Mouse (Mus musculus) lung, postnatal 4 days (tissue): Measurements from ENCODE around the gene Lalba.
"Not testable (repeated sequence)": the region's sequence is repeated elsewhere in the genome, so short reads cannot be mapped to it uniquely, and the experiment has no call there.

Source experiments
- DNase-seq, 2 experiments: peaks; one replicate each; pipeline ENCODE4 v3.0.0; 2021

Lalba gene

DNA sequence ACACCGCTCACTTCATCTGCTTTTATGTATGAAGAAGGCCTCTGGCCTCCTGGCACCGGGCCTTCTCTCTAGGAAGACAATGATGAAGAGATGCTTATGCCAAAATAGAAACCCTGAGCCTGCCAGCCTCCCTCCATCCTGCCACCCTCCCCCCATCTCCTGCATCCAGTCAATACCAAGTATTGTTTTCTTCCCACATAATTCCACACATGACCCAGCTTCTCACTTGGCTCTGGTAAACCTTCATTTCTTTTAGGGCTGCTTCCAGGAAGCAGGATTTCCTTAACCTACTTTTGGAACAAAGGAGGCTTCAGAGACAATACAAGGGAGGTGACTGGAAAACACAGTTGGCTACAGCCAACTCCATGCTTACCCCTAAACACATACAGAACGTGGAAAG lies at the start of gene Lalba:
Lalba (minus strand) TSS at position 21 of the 400 bp plus-strand sequence.
- DNase-seq, result peak; percentile 23 to 59

- DNase-seq, result no peak
These were observed 49.8 kb upstream of the Lalba start for GRCm38 (mm10) chr15:98532281-98532680.

DNA sequence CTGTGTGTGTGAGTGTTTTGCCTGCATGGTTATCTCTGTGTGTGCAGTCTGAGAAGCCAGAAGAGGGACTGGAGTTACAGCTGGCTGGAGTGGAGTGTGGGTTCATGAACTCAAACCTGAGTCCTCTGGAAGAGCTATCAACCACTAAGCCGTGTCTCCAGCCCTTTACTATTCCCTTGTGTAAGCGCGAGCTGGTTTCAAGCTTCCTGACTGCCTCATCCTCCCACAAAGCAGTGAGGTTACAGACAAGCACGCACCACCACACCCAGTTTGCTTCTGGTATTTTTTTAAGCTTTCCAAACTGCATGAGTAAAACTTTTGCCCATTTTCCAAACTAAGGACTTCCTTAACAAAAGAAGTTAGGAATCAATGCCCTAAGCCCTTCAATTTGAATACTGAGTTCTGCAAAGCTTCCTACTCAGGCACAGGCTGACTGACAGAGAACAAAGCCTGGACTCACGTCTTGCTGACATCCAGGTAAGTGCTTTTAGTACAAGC lies 45.6 kb upstream of the Lalba start:
- no peak for DNase-seq

DNA sequence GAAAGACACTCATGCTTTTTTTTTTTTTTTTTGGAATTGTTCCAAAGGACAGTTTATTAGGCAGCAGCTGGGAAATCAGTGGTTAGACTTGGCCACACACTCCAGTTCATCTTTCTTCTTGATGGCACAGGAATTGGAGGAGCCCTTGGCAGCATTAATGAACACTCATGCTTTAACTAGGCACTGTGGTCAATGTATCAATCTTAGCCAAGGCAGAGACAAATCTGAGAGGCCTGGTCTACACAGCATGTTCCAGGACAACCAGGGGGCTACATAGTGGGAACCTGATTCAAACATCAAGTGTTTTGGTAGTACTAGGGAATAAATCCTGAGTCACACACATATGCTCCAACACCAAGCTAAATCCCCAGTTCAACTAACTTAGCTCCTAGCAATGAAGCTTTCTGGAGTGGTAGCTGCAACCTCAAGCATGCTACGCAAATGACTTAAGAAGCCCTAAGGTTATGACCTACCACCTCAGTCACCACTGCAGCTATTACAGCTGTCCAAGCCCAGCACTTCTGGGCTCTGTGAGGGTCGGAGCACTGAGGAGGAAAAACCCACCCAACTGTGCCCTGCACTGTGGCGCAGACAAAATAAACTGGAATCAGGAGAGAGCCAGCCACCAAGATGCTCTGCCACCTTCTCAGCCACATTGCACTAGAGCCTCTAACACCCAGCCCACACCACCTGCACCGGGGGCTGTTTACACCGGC lies 44.7 kb upstream of the Lalba start:
- DNase-seq, result no peak

- DNase-seq, result no peak
These were observed 43.5 kb upstream of the Lalba start for GRCm38 (mm10) chr15:98526057-98526456.

DNA sequence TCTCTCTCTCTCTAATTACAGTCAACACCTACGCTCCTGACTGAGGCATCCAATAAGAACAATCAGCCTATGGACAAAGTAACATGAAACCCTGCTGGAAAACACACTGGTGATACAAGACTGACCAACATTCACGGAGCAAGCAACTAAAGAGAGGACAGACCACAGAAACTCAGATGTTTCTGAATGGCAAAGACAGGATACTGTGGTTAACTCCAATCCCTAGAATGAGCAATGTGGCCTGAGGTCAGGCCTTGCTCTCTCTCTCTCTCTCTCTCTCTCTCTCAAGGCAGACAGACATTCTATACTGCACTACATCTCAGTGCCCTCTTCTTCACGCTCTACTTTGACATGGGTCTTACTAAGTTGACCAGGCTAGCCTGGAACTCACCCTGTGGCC lies 38.7 kb upstream of the Lalba start:
- no peak for DNase-seq

DNA sequence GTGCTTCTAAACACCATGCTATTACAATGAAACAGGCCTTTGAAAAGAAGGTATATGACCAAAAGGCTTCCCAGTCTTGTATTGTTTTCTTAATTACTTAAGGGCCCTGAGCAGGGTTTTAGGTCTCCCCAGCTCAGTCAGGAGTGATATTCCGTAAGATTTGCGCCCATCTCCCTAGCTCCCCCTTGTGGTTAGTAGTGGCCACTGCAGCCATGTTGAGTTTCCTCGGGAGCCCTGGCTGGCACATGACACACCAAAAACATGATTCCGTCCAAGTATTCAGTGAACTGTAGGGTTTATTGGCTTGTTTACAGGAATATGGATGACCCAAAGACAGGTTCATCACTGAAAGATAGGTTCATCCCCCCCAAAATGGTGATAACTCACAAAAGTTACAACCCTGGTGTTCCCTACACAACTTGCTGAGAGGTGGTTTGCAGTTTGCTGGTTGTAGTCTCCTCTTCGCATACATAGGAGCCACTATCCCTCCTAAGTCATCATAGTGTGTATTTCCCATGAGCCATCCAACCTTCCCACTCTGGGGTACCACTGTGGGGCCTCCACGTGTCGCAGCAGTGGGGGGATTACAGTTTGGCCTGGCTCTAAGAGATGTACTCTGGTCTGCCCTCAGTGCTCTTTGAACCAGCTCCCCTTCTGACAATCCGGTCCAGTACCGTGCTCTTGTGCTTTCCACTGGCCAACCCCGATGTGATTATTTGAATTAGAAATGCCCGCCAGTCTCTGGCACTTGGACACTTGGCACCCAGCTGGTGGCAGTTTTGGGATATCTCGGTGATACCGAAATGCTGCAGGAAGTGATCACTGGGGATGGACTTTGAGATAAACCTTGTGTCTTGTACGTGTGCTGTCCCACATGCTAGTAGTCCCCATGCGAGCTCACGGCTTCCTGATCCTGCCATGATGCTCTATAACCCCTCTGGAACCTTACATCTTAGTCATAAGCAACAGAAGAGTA lies 35.1 kb upstream of the Lalba start:
- DNase-seq, result peak; percentile 47 to 76

DNA sequence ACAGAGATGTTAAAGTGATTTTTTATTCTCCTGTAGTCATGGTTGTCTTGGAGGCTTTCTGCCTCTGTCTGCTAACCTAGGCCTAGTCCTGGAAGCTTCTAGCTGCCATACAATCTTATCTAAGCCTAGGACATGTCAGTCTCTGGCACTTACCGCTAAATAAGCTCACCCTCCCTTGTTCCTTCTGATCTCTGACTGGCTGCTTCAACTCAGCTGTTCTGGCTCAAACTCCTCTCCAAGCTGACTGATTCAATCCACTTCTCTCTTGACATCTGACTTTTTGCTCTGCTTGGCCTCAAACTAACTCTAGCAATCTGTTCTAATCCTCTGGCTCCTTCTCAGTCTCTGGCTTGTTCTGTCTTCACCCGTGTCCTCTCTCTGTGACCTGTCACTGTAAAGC lies 32.3 kb upstream of the Lalba start:
- not testable (repeated sequence) for DNase-seq

GRCm38 (mm10) chr15:98514146-98514545 lies 31.6 kb upstream of the Lalba start:
- no peak for DNase-seq

DNA sequence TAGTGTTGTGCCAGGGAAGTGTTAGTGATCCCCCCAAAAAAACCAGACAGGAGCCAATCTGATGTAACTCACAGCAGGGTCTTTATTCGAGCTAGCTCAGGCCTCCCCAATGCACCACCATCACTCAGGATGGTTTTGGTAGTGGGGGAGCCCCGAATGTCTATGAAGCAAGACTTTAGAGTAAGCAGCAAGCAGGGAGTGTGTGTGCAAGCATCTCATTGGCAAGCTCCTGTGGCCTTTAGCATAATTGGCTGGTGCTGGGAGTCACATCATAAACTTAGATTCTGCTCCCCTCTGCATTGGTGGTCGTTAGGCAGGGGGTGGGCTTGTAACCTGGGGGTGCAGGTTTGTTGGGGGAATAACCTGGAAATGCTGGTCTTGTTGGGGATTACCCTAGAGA lies 31.2 kb upstream of the Lalba start:
- DNase-seq, result not testable (repeated sequence)

- peak; percentile 68 to 84 for DNase-seq
These were observed 30.3 kb upstream of the Lalba start for GRCm38 (mm10) chr15:98512799-98513321.

- DNase-seq, result no peak
These were observed 29.7 kb upstream of the Lalba start for GRCm38 (mm10) chr15:98512232-98512631.

DNA sequence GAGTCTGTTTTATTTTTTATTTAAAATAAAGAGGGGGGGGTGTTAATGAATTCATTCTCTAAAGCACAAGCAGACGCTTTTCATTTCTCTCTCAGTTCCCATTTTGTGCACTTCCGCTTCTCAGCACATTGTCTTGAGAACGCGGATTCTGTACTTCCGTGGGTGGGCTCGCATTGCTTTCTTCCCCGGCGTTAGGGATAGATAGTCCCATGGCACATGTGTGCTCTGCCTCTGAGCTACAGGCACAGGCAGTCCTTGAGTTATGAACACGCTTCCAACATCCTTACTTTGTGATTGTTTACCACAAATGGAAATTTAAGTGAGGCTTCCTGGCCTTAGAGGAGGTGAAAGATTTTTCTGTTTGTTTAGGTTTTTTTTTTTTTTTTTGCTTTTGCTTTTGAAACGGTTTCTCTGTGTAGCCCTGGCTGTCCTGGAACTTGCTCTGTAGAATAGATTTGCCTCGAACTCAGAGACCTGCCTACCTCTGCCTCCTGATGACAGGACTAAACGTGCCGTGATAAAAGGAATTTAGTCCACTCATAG lies 28.9 kb upstream of the Lalba start:
- DNase-seq, result peak in 1 of 2 experiments; percentile 45

GRCm38 (mm10) chr15:98510438-98511385 lies 28.2 kb upstream of the Lalba start:
- DNase-seq, result peak; percentile 70 to 85

DNA sequence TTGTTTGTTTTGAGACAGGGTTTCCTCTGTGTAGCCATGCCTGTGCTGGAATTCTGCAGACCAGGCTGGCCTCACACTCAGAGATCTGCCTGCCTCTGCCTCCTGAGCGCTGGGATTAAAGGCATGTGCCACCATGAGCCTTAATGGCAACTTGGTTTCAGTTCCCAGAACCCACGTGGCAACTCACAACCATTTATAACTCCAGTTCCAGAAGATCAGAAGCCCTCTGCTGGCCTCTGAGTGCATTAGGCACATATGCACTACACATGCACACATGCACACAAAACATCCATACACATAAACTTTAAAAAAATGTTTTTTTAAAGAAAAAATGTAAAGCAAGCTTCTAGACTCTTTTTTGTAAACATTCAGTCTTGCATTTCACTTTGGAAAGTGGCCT lies 26.9 kb upstream of the Lalba start:
- DNase-seq, result no peak

- DNase-seq, result no peak
These were observed 24.8 kb upstream of the Lalba start for GRCm38 (mm10) chr15:98507321-98507720.

DNA sequence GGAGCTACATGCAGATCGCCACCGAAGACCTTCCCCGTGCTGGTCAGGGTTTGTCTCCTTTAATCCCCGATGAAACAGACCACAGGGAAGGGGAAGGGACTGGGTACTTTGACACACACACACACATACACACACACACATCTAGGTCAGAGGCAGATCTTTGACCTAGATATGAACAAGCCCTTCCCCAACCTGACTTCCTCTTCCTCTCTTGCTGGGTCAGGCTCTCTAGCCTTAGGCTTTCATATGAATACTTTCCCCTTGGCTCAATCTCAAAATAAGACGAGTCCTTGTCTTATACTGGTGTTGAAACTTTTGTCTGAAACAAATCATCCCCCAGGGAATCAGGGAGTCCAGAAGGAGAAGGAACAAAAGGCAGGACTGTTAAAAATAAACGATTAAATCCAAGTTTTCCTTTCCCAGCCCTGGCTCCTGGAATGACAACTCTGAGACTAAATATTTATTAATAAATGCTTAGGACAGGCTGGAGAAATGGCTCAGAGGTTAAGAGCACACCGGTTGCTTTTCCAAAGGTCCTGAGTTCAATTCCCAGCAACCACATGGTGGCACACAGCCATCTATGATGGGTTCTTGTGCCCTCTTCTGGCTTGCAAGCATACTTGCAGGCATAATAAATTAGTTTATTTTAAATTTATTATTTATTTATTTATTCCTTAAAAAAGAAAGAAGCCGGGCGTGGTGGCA lies 23.9 kb upstream of the Lalba start:
- DNase-seq, result peak in 1 of 2 experiments; percentile 22

- DNase-seq, result peak; percentile 58 to 78
These were observed 22.0 kb upstream of the Lalba start for GRCm38 (mm10) chr15:98504514-98504913.

DNA sequence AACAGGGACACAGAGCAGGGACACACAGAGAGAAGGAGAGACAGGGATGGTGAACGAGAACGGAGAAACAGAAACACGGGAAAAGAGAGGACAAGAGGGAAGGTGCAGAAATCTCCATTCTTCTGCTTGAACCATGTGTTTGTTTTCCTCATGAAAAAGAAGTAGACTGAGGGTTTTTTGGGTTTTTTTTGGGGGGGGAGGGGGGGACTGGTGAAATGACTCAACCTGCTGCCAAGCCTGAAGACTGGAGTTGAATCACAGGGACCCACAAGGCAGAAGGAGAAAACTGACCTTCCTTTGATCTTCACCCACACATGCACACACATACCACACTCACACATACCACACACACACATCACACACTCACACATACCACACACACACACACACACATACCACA lies 20.8 kb upstream of the Lalba start:
- DNase-seq, result no peak

DNA sequence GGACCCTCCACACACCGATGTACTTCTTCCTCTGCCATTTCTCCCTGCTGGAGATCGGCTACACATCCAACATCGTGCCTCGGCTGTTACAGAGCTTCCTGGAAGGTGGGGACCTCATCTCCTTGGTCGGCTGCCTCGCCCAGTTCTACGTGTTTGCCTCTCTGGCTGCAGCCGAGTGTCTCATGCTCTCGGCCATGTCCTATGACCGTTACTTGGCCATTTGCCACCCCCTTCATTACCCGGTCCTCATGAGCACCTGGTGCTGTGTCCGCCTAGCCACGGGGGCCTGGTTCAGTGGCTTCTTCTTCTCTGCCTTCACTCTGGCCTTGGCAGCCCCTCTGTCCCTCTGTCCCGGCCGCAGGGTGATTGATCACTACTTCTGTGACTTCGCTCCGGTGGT lies 15.1 kb upstream of the Lalba start:
- DNase-seq, result no peak

DNA sequence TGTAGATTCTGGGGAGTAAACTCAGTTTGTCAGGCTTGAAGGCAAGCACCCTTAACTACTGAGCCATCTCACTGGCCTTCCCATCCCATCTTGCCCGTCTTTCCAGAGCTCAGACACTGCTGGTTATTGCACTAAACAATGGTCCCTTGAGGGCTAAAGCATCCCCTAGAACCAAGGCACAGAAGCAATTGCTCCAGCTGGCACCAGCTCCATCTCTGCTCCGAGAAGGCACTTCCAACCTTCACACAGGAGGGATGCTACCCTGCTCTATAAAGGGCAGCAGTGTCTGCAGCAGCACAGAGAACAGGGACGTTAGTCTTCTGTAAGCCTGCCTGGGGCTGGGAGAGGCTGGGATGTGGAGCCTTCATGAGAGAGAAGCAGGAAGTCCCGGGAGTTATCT lies 9.6 kb upstream of the Lalba start, which contains the start of gene Olfr279:
Olfr279 (plus strand) TSS at position 301 of the 400 bp plus-strand sequence.
- DNase-seq, result no peak
